Mouse (Mus musculus) myocyte (in vitro differentiated cells): ENCODE results near the gene Lrig1.

Experiments used
- MAX ChIP-seq: IDR thresholded peaks from one replicate; pipeline ENCODE4 v1.6.1; 2011; ENCODE audit warnings: low read depth, mild to moderate bottlenecking, control low read depth
- MYOD1 ChIP-seq, 3 experiments: IDR thresholded peaks; one replicate each; pipeline ENCODE4 v1.6.1; 2011; ENCODE audit warnings: control low read depth in 2 of 3, low read depth in 2 of 3, mild to moderate bottlenecking in 2 of 3, moderate library complexity in 1 of 3; ENCODE audit not compliant: insufficient read length in 2 of 3, control insufficient read depth in 1 of 3
- POLR2A ChIP-seq: IDR thresholded peaks from one replicate; pipeline ENCODE4 v1.6.1; 2011; ENCODE audit warnings: low read depth, mild to moderate bottlenecking, control low read depth, moderate library complexity; ENCODE audit not compliant: insufficient read length
- TCF3 ChIP-seq: IDR thresholded peaks from one replicate; pipeline ENCODE4 v1.6.1; 2011; ENCODE audit warnings: low read depth, control low read depth; ENCODE audit not compliant: insufficient read length

DNA sequence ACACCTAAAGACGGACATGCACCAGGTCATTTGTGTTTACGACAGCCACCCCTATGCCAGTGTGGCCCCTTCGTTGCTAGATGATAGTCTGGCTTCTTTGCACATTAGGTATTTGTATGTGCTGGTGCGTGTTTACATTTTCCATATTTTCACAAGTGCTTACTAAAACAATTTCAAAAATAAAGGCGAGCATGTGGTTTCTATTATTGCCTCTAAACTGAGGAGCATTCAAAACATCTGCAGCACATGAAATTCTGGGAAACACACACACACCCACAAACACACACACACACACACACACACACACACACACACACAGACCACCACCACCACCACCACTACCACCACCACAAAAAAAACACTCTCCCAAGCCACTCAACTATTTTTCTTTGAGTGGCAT is 7.3 kb upstream of the Lrig1 start:
- TF ChIP-seq POLR2A (no peak), TCF3 (no peak), MYOD1 (IDR thresholded peaks at IDR 0.05; ENCODE audit: control insufficient read depth in 1 of 3, insufficient read length in 2 of 3, low read depth in 2 of 3) (no peak), MAX (no peak)
